Mouse (Mus musculus): ENCODE results near the gene Ttc9c. TPM values are rescaled to one million over a fixed set of nuclear protein-coding genes. Genes with fewer than 3 reads are reported as not detected.

Ttc9c gene
- polyA plus RNA-seq (2017; shearing (Covaris generic)): 23.9 TPM

DNA sequence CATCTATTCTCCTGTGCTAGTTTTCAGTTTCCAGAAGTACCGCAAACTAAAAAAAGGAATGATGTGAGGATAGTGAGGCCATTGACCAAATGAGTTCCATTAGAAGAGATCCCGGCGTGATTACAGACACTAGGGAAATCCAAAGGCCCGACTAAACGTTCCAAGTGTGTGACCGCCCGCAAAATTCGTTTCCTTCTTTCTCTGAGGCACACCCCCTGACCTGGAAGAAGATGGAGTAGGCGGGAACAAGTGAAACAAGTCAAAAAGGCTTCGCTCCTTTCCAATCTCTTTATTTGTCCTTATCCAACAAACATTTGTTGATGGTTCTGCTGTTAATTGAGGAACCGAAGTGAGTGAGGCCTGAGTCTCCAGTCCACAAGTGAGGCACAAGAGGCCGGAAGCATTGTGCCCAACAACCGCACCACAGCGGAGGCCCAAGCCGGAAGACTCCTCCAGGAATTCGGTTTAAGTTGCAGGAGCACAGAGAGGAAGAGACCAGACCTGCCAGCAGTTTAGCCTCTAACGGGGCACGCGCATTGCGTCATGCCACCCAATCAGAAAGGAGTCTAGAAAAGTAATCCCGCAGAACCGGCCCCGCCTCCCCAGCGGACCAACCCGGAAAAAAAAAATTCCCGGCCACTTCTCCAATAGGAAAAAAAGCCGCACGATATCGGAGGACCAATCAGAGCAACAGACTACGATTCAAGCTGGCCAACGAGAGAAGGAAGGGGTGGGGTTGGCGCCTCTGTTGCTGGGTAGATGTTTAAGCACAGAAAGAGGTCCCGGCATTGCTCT lies at the start of gene Ttc9c:
TSS of gene Ttc9c (minus strand) at position 533 of the 795 bp plus-strand sequence.

DNA sequence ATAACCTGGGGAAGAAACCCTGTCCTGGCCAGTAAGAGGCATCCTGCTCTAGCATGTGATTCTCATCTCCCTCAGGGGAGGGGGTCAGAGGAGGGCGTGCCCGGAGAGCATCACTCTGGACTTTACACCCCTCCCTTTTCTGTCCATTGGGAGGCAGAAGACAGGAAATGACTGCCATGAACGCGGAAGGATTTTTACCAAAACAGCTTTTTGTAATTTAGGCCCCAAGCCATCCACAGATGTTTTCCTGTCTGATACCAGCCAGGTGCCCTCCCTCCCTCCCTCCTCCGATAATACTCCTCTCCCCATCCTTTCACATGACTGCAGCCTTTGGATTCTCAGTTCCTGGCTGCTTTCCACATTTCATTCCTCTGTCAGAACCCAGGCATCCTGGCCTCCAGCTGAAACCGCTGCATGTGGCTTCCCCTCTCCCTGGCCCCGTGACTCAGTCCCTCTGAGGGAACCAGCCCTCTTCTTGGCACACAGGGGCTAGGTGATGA lies 31.3 kb upstream of the Ttc9c start, which contains the start of gene Lrrn4cl:
TSS of gene Lrrn4cl (plus strand) at position 367 of the 500 bp plus-strand sequence.

DNA sequence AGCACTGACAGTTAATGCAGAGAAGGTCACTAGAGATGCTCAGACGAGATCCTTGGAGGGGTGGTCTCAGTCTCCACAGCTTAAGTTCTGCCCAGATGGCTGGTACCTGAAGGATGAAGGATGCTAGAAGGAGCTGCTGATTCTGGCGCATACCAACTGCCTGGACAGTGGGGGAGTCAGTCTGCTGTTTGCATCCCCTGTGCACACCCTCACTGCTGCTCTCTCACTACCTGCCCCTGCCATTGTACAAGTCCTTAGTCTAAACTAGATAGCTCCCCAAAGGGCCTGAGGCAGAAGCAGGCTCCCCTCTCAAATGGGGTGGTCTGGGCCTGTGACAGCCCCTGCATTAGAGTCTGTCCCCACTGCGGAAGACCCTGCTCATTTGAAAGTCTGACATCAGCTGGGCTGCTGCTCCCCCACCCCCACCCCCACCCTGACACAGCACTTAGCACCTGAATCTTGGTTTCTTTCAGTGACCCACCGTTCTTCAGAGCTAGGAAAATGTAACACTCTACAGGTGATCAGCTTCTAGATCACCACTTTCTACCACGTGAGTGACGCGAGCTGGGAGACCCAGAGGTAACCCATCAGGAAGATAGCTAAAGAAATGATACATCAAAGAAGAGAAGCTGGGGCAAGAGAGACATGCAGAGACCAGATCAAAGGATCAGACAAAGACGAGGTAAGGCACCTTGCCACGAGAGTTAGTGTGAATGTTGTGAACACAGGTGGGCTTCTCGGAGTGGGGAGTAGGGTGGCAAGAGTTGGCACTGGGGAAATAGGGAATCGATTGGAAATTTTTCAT lies 20.2 kb upstream of the Ttc9c start, which contains the start of gene Gng3:
TSS of gene Gng3 (minus strand) at position 92 of the 805 bp plus-strand sequence.

DNA sequence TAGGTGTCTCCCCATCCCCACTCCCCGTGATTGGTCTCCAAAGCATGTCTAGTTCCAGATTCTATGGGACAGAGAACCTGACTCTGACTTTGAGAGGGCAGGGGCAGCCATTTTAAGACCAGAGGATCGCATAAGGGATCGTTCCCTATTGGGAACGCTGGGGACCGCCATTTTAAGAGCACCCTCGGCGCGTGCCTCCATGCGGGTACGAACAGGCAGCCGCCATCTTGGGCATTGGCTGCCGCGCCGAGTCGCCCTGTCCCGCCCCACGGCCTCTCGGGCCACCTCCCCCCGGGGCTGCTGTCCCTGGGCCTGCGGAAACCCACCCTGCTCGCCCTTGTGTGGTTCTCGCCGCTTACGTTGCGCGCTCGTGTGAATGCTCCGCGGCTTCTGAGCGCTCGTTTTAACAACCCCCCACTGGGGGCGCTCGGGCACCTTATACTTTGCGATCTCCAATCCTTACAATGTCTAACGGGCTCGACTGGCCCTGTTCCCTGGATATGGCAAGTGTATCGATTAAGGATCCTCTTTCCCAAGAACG lies 18.2 kb upstream of the Ttc9c start, which contains the start of gene Bscl2:
TSS of gene Bscl2 (plus strand) at position 217 of the 541 bp plus-strand sequence.

DNA sequence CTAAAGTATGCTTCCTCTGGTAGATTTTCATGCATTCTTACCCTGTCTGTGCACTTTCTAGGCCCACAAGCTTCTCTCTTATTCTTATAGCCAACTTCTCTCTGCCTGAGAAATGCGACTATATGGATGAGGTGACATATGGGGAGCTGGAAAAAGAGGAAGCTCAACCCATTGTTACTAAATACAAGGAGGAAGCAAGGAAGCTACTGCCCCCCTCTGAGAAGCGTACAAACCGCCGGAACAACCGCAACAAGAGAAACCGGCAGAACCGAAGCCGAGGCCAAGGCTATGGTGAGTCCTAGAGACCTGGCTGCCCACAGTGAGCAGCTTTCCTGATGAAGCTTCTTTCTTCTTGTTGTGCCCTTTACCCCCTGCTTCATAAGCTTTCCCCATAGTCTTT lies 10.5 kb upstream of the Ttc9c start, which contains the start of gene AC129217.1:
TSS of gene AC129217.1 (plus strand) at position 114 of the 400 bp plus-strand sequence.

DNA sequence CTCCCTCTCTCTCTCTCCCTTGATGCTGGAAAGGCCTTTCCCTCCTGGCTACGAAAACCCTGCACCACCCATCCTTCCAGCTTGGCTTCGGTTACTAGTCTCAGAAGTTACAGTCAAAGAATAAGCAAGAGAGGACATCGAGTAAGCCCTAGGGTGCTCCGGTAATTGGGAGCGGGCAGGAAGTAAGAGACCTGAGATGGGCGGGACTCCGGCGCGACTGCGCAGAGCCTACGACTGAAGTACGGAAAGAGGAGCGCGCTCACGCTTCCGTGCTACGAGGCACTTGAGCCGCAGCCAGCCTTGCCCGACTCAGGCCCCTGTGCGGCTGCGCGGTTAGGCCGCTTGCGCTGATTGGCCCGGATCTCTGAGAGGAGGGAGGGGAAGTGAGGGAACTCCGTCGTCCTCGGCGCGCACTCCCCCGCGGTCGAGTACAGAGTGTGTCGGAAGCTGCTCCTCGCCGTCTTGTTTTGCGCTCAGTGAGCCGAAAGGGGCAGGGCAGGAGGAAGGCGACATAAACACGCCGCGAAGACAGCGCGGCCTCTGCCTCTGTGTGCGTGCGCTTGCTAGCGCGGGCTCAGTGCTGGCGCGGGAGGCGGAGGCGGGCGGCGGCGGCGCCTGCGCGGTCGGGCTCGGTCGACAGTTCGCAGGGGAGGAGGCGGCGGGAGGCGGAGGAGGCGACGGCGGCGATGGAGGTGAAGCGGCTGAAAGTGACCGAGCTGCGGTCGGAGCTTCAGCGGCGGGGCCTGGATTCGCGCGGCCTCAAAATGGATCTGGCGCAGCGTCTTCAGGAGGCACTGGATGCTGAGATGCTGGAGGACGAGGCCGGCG lies 677 bp upstream of the Ttc9c start, which contains the start of gene Hnrnpul2:
TSS of gene Hnrnpul2 (plus strand) at position 415 of the 828 bp plus-strand sequence.

DNA sequence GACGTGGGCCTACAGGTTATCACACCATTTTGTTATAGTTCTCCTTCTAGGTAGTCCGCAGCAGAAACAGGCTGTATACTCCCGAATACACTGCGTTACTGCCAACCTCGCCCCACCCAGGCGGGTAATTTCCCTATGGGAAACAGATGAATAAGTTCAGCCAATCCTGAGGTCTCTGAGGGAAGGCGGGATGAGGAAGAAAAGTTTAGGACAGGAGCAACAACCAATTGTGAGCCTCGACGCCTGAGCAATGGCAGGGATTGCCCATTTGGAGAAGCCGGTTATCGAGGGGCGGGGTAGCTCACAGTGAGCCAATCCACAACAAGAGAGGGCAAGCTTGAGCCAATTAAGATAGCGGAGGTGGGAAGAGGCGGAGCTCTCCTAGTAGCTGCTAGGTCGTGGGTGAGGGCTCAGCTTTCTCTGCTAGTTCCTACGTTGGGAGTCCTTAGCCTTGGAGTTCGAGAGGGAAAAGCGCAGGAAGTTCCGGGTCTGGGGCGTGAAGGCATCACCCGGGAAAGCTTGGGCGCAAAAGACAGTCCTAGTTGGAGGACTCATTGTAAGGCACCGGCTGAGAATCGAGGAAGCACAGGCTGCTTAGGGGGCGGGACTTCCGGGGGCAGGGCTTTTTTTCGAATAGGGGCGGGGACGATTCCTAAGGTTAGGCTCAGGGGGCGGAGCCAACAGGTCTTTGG lies 16.9 kb downstream of the Ttc9c start, which contains the start of gene Zbtb3:
TSS of gene Zbtb3 (plus strand) at position 426 of the 692 bp plus-strand sequence.

DNA sequence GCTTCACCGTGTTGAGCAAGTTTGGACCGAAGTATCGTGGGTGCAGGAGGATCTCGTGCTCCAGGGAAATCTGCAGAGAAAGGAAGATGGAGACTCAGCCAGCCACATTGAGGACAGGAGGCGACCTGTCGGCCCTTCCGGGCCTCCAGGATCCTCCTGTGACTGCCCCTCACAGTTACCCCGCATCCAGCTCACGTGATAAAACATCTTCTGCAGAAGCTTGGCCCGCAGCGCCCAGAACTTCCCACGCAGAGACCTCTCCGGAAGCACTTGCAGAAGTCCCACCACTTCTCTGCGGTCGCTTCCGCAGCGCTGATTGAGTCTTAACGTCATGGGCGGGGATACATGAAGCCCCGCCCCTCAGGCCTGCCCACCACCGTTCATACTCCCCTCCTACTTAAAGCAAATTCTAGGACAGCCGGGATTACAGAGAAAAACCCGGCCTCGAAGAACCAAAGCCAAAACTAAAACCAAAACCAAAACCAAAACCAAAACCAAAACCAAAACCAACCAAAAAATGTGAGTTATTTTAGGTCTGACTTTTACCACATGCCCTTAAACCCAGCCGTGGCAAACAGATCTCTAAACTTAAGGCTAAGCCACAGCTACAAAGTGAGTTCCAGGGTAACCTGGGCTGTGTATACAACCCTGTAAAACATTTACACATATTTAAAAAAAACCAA lies 20.7 kb downstream of the Ttc9c start, which contains the start of gene Polr2g:
TSS of gene Polr2g (minus strand) at position 314 of the 683 bp plus-strand sequence.

DNA sequence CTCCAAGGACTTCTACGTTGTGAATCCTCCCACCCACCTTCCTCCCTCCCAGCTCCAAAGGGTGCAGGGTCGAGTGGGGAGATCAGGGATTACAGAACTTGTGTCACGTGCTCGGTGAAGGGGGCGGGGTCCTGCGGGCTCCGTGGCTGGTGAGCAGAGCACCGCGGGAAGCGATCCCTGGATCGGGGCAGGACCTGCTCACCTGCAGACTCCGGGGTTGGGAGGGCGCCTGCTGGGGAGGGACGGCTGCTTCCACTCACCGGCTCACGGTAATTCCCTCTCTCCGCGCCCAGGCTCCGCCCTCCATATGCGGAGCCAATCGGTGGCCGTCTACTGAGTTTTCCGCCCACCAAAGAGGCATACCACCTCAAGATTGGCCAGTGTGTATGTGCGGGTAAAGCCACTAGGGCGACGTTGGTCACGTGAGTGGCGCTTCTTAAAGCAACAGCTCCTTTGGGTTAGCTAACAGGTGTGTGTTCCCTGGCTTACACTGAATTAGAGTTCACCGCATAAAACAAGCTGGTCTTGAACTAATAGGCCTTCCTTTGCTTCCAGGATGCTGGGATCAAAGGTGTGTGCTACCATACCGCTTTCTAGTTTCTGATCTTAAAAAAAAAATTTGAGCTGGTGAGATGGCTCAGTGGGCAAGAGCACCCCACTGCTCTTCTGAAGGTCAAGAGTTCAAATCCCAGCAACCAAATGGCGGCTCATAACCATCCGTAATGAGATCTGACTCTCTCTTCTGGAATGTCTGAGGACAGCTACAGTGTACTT lies 32.9 kb downstream of the Ttc9c start, which contains the start of gene Taf6l:
TSS of gene Taf6l (minus strand) at position 410 of the 774 bp plus-strand sequence.

DNA sequence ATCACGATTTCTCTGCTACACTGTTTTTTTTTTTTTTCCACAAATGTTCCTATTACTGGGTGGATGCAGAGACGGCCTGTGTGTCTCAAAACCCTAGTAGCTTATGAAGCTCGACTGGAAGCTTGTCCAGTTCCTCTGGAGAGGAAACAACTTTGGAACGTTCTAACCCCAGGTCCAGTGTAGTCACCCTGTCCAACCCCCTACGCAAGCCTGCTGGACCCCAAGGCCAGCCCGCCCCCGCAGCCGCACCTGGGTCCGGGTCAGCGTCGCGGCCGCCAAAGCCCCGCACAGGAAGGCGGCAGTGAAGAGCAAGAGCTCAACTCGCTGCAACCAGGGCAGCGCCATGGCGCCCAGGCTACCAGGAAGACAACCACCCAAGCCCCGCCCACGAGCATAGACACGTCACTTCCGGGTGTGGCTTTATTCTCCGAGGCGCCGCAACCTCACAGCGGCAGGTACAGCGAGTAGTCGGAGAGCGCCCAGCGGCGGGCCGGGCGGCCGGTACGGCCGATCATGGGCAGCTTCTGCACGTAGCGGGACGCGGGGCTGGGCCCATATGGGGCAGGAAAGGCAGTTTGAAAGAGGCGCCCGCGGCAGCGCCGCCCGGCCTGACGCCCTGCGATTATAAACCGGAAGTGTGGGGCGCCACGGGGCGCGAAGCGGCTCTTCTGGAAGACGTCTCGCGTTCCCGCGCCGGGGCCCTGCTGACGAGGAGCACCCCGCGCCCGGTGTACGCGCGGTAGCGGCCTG lies 44.9 kb downstream of the Ttc9c start, which contains the start of gene Tmem179b:
TSS of gene Tmem179b (minus strand) at position 382 of the 750 bp plus-strand sequence.

DNA sequence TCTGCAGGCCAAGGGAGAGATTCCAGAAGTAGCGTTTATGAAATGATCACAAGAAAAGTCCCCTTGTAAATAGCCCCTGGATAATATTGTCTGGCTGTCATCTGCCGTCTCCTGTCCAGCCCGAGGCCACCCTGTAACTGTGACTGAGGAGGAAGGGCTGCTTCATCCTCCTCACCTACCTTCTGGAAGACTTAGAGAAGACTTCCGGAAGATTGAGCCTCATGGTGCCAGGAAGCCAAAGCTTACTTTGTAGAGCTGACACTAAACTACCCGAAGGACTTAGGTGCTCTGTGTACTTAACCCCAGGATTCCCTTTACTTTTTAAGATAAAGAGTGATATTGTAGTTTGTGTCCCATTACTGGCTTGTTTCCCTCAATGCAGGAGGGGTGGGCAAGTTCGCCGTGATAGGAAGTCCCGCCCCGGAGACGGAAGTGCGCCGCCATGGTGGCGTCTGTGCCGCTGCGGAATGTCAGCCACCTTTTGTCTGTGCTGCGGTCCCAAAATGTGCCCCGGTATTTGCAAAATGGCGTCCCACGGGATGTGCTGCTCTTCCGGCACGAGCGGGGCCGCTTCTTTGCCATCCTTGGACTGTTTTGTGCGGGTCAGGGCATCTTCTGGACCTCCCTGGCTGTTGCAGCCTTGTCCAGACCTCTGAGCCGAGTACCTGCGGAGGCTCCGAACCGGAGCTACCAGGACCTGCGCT lies 48.4 kb downstream of the Ttc9c start, which contains the start of gene Tmem223:
TSS of gene Tmem223 (plus strand) at position 430 of the 704 bp plus-strand sequence.

Other genes with a start within 250 kb of the Ttc9c start
- not detected for gene Slc22a8, start 228.1 kb downstream of the Ttc9c start, polyA plus RNA-seq (2017; shearing (Covaris generic))
- not detected for gene Slc22a6, start 201.3 kb downstream of the Ttc9c start, polyA plus RNA-seq (2017; shearing (Covaris generic))
- gene Chrm1, start 155.5 kb downstream of the Ttc9c start, polyA plus RNA-seq (2017; shearing (Covaris generic)): not detected
- 546 TPM for gene Slc3a2, start 96.0 kb downstream of the Ttc9c start, polyA plus RNA-seq (2017; shearing (Covaris generic))
- 91.5 TPM for gene Wdr74, start 83.5 kb downstream of the Ttc9c start, polyA plus RNA-seq (2017; shearing (Covaris generic))
- gene 1700092M07Rik, start 78.6 kb downstream of the Ttc9c start, polyA plus RNA-seq (2017; shearing (Covaris generic)): 3.0 TPM
- gene Stx5a, start 77.9 kb downstream of the Ttc9c start, polyA plus RNA-seq (2017; shearing (Covaris generic)): 246 TPM
- gene Nxf1, start 62.3 kb downstream of the Ttc9c start, polyA plus RNA-seq (2017; shearing (Covaris generic)): 362 TPM
- 32.4 TPM for gene Tmem223, start 48.3 kb downstream of the Ttc9c start, polyA plus RNA-seq (2017; shearing (Covaris generic))
- gene Tmem179b, start 44.9 kb downstream of the Ttc9c start, polyA plus RNA-seq (2017; shearing (Covaris generic)): 143 TPM
- gene Taf6l, start 32.9 kb downstream of the Ttc9c start, polyA plus RNA-seq (2017; shearing (Covaris generic)): 9.7 TPM
- gene Polr2g, start 20.8 kb downstream of the Ttc9c start, polyA plus RNA-seq (2017; shearing (Covaris generic)): 74.4 TPM
- gene Zbtb3, start 16.8 kb downstream of the Ttc9c start, polyA plus RNA-seq (2017; shearing (Covaris generic)): 1.4 TPM
- gene Hnrnpul2, start 677 bp upstream of the Ttc9c start, polyA plus RNA-seq (2017; shearing (Covaris generic)): 14.0 TPM
- not detected for gene AC129217.1, start 10.4 kb upstream of the Ttc9c start, polyA plus RNA-seq (2017; shearing (Covaris generic))
- gene Bscl2, start 18.1 kb upstream of the Ttc9c start, polyA plus RNA-seq (2017; shearing (Covaris generic)): 70.9 TPM
- not detected for gene Gng3, start 19.9 kb upstream of the Ttc9c start, polyA plus RNA-seq (2017; shearing (Covaris generic))
- gene Lrrn4cl, start 31.4 kb upstream of the Ttc9c start, polyA plus RNA-seq (2017; shearing (Covaris generic)): not detected
- 131 TPM for gene Ubxn1, start 52.2 kb upstream of the Ttc9c start, polyA plus RNA-seq (2017; shearing (Covaris generic))
- 24.6 TPM for gene Uqcc3, start 61.6 kb upstream of the Ttc9c start, polyA plus RNA-seq (2017; shearing (Covaris generic))
- 37.0 TPM for gene Lbhd1, start 64.4 kb upstream of the Ttc9c start, polyA plus RNA-seq (2017; shearing (Covaris generic))
- not detected for gene Gm49403, start 64.6 kb upstream of the Ttc9c start, polyA plus RNA-seq (2017; shearing (Covaris generic))
- 26.9 TPM for gene 1810009A15Rik, start 69.5 kb upstream of the Ttc9c start, polyA plus RNA-seq (2017; shearing (Covaris generic))
- gene Gm49416, start 69.6 kb upstream of the Ttc9c start, polyA plus RNA-seq (2017; shearing (Covaris generic)): not detected
- 29.7 TPM for gene Ints5, start 73.7 kb upstream of the Ttc9c start, polyA plus RNA-seq (2017; shearing (Covaris generic))
- 91.7 TPM for gene Ganab, start 78.7 kb upstream of the Ttc9c start, polyA plus RNA-seq (2017; shearing (Covaris generic))
- gene B3gat3, start 101.0 kb upstream of the Ttc9c start, polyA plus RNA-seq (2017; shearing (Covaris generic)): 45.8 TPM
- gene Rom1, start 110.0 kb upstream of the Ttc9c start, polyA plus RNA-seq (2017; shearing (Covaris generic)): 3.3 TPM
- gene Eml3, start 110.2 kb upstream of the Ttc9c start, polyA plus RNA-seq (2017; shearing (Covaris generic)): 67.4 TPM
- gene Mta2, start 122.5 kb upstream of the Ttc9c start, polyA plus RNA-seq (2017; shearing (Covaris generic)): 219 TPM
- 49.1 TPM for gene Tut1, start 134.5 kb upstream of the Ttc9c start, polyA plus RNA-seq (2017; shearing (Covaris generic))
- gene Eef1g, start 147.7 kb upstream of the Ttc9c start, polyA plus RNA-seq (2017; shearing (Covaris generic)): 292 TPM
- gene Ahnak, start 170.0 kb upstream of the Ttc9c start, polyA plus RNA-seq (2017; shearing (Covaris generic)): 147 TPM